Mouse (Mus musculus) heart, embryonic 12.5 days (tissue): ENCODE results near the gene E2f2. TPM values are rescaled to one million over a fixed set of nuclear protein-coding genes. Genes with fewer than 3 reads are reported as not detected.
A peak's percentile ranks its signal among the peaks of the same experiment; 100 is the strongest.

Experiments
- ATAC-seq: fragments of 200-750 bp; cut with Nextera tagmentation; 2 replicates; pipeline ENCODE4 v1.8.0; 2017; ENCODE audit warnings: moderate TSS enrichment, moderate library complexity; ENCODE audit not compliant: insufficient number of reproducible peaks, low FRiP score
- H3K27ac ChIP-seq: fragments of 300-500 bp; sonication (generic); 2 replicates; pipeline ENCODE4 v1.5.1; 2016; ENCODE audit warnings: mild to moderate bottlenecking, moderate library complexity; ENCODE audit not compliant: poor library complexity, severe bottlenecking
- H3K27me3 ChIP-seq: fragments of 300-500 bp; sonication (generic); replicated peaks from 2 replicates; pipeline ENCODE4 v1.6.1; 2016; ENCODE audit warnings: mild to moderate bottlenecking, moderate library complexity
- H3K36me3 ChIP-seq: fragments of 300-500 bp; sonication (generic); 2 replicates; pipeline ENCODE4 v1.6.1; 2016; ENCODE audit warnings: mild to moderate bottlenecking, moderate library complexity
- H3K4me1 ChIP-seq: fragments of 300-500 bp; sonication (generic); replicated peaks from 2 replicates; pipeline ENCODE4 v1.6.1; 2016; ENCODE audit warnings: mild to moderate bottlenecking
- H3K4me2 ChIP-seq: fragments of 300-500 bp; sonication (generic); 2 replicates; pipeline ENCODE4 v1.6.1; 2016; ENCODE audit warnings: mild to moderate bottlenecking, moderate library complexity
- H3K4me3 ChIP-seq: fragments of 300-500 bp; sonication (generic); 2 replicates; pipeline ENCODE4 v1.5.1; 2016; ENCODE audit warnings: mild to moderate bottlenecking
- H3K9ac ChIP-seq: fragments of 300-500 bp; sonication (generic); 2 replicates; pipeline ENCODE4 v1.6.1; 2016; ENCODE audit warnings: mild to moderate bottlenecking, moderate library complexity
- H3K9me3 ChIP-seq: fragments of 300-500 bp; sonication (generic); replicated peaks from 2 replicates; pipeline ENCODE4 v1.6.1; 2016; ENCODE audit warnings: mild to moderate bottlenecking, moderate library complexity
- WGBS: fragments of 180-500 bp; shearing (Covaris S2); methylation state at CpG from one replicate; pipeline ENCODE4 v1.1.7; 2016; 5-methylcytosine and 5-hydroxymethylcytosine counted together
- polyA plus RNA-seq: library from polyadenylated mRNA; unstranded; fragments of >200 nt; fragmentation: Nextera tagmentation; extraction: Ambion mirVana; gene quantifications from 2 replicates; pipeline ENCODE4 v1.2.1, GENCODE M21; 2016

The E2f2 gene
- polyA plus RNA-seq, 1 experiment from 2014 or later: 8.1 TPM

DNA sequence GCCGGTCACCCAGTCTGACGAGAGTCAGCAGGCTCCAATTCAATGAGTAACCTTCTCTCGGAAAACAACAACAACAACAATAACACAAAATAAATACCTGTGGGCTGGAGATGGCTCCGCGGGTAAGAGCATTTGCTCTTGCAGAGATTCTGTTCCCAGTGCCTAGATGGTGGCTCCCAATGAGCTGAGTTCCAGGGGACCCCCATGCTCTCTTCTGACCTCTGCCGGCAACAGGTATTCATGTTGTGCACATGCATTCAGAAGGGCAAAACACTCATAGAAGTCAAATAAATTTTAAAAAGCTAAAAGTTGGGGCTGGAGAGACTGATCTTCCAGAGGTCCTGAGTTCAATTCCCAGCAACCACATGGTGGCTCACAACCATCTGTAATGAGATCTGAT is 13.7 kb upstream of the E2f2 start:
- 72% methylated on average over 6 of the region's 6 CpGs for WGBS
- H3K9ac ChIP-seq: no peak overlapping the region
- H3K4me1 ChIP-seq: peaks cover 9% of the 10 kb centered on the region
- no peaks in the 10 kb centered on the region for H3K36me3 ChIP-seq
- H3K9me3 ChIP-seq: no peaks in the 10 kb centered on the region
- no peak for ATAC-seq
- no peak overlapping the region for H3K27ac ChIP-seq
- no peaks in the 10 kb centered on the region for H3K27me3 ChIP-seq
- no peak overlapping the region for H3K4me2 ChIP-seq
- H3K4me3 ChIP-seq: no peak overlapping the region

DNA sequence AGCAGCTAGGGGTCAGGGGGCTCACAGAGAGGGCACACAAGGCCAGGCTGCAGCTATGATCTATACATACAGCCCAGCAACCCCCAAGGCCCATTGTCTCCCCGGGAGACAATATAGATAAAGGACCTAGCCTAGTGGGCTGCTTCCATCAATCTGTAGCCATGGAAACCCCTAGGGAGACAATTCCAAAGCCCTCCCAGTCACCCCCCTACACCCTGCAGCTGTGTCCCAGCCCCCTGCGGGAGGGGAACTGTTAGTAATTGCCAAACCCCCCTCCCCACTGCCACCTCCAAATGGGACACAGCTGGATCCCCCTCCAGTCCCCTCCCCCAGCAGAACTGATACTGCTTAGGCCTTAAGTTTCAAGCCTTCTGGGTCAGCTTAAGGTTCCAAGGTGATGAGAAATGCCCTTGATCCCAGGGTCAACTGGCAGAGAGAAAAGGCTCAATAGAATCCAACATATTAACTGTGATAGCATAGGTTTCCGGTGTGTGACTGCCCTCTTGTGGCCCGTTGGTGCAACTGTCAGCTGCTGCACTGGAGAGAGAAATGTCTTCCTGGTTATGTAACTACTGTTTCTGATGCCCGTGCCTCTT is 12.3 kb upstream of the E2f2 start:
- ATAC-seq: 0 out of 2 replicates have a peak, but pooled peaks have one; percentile 20
- no peak overlapping the region for H3K9ac ChIP-seq
- whole genome bisulfite sequencing: 10% methylated on average over 5 of the region's 5 CpGs
- no peaks in the 10 kb centered on the region for H3K27me3 ChIP-seq
- H3K4me3 ChIP-seq: no peak overlapping the region
- H3K4me1 ChIP-seq: peaks cover 9% of the 10 kb centered on the region
- no peaks in the 10 kb centered on the region for H3K9me3 ChIP-seq
- no peaks in the 10 kb centered on the region for H3K36me3 ChIP-seq
- no peak overlapping the region for H3K27ac ChIP-seq
- no peak overlapping the region for H3K4me2 ChIP-seq

DNA sequence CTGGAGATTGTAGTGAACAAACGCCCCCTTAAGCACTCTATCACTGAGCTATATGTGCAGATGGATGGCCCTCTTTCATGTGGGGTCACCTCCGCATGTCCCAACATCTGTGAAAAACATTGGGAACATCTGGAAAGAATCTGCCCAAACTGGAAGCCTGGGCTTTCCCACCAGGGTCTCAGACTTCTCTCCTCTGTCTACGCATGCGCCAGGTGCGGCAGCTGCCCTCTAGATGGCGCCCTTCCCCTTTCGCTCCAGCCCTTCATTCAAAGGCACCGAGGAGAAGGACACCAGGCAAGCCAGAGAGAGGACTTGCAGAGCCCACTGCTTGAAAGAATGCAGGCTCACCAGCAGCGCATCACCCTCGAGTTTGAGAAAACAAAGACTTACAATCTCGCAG is 8.7 kb upstream of the E2f2 start:
- ATAC-seq: peak; percentile 62; the same call in 1 of the 2 replicates
- WGBS: under 1% methylated on average over 11 of the region's 11 CpGs
- Histone ChIP-seq H3K36me3 (no peaks in the 10 kb centered on the region), H3K27ac (no peak overlapping the region), H3K9me3 (no peaks in the 10 kb centered on the region), H3K9ac (no peak overlapping the region), H3K4me3 (no peak overlapping the region), H3K4me1 (peaks cover 9% of the 10 kb centered on the region), H3K4me2 (0 out of 2 replicates have a peak overlapping the region, but pooled peaks have one; percentile 5), H3K27me3 (no peaks in the 10 kb centered on the region)

DNA sequence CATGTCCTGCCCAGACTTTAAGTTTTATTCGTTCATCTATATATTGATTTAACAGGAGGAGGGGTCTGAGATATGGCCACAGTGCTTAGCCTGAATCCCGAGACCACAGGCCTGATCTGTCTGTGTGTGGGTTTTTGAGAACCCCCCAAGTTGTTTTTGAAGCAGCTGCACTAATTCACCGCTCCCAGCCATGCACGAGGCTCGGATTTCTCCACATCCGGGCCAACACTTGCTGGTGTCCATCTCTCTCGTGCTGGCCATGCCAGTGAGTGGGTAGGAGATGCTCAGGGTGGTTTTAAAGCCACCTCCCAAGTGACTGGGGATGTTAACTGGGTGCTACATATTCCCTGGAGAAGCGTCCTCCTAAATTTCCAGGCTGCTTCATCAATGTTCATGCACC is 7.2 kb upstream of the E2f2 start:
- WGBS: 84% methylated on average over 8 of the region's 8 CpGs
- ATAC-seq: no peak
- no peaks in the 10 kb centered on the region for H3K27me3 ChIP-seq
- no peak overlapping the region for H3K4me2 ChIP-seq
- H3K9ac ChIP-seq: no peak overlapping the region
- no peaks in the 10 kb centered on the region for H3K36me3 ChIP-seq
- H3K9me3 ChIP-seq: no peaks in the 10 kb centered on the region
- peaks cover 5% of the 10 kb centered on the region for H3K4me1 ChIP-seq
- no peak overlapping the region for H3K27ac ChIP-seq
- H3K4me3 ChIP-seq: no peak overlapping the region

DNA sequence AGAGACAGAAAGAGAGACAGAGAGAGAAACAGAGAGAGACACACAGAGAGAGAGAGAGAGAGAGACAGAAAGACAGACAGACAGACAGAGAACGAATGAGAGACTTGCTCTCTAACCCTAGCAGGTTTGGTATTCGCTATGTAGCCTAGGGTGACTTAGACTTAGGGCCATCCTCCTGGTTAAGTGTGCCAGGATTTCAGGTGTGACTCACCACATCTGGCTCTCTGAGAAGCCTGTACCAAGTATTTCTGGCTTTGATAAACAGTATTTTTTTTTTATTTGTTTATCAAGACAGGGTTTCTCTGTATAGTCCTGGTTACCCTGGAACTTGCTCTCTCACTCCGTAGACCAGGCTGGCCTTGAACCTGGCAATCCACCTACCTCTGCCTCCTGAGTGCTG is 4.5 kb upstream of the E2f2 start:
- no peak for ATAC-seq
- H3K4me2 ChIP-seq: no peak overlapping the region
- H3K4me1 ChIP-seq: no peaks in the 10 kb centered on the region
- no peaks in the 10 kb centered on the region for H3K9me3 ChIP-seq
- 75% methylated on average over 3 of the region's 3 CpGs for WGBS
- no peak overlapping the region for H3K4me3 ChIP-seq
- no peak overlapping the region for H3K27ac ChIP-seq
- no peaks in the 10 kb centered on the region for H3K36me3 ChIP-seq
- H3K9ac ChIP-seq: no peak overlapping the region
- H3K27me3 ChIP-seq: no peaks in the 10 kb centered on the region

DNA sequence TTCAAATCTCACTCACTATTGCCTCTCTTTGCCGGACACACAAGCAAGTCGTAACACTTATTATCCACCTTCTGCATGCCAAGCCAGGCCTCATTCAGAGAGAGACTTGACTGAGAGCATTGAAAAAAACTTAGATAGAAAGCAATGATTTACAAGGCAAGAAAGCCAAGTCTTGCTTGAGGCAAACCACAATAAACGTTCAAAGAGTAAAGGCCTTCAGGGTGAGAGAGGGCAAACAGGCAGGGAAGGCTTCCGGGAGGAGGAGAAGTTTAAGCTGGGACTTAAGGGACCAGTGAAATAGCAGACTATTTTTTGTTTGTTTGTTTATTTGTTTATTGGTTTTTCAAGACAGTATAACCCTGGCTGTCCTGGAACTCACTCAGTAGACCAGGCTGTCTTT is 1.8 kb upstream of the E2f2 start:
- Histone ChIP-seq H3K27me3 (no peaks in the 10 kb centered on the region), H3K4me1 (peaks cover 26% of the 10 kb centered on the region), H3K4me3 (no peak overlapping the region), H3K36me3 (no peaks in the 10 kb centered on the region), H3K9ac (no peak overlapping the region), H3K4me2 (no peak overlapping the region), H3K27ac (no peak overlapping the region), H3K9me3 (no peaks in the 10 kb centered on the region)
- 87% methylated on average over 4 of the region's 4 CpGs for WGBS
- no peak for ATAC-seq

DNA sequence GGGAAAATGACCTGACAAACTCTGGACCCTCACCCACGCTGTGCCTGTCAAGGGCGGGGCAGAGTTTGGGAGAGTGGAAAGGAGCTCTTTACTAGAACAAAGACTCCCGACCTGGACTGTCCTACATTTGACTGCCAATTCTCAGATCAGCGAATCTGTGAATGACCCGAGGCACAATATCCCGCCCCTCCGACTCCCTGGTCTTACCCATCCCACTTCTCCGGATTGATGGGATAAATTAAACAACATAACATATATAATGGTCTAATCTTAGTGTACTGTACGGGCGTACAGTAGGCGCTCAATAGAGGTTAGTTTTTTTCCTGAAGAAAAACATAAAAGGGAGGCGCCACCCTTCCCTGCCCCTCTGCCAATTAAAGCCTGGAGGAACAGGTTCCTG is 739 bp upstream of the E2f2 start:
- no peaks in the 10 kb centered on the region for H3K9me3 ChIP-seq
- H3K4me3 ChIP-seq: peak overlapping the region; percentile 78
- H3K4me2 ChIP-seq: peak overlapping the region; percentile 99
- no peaks in the 10 kb centered on the region for H3K27me3 ChIP-seq
- WGBS: 28% methylated on average over 12 of the region's 12 CpGs
- H3K36me3 ChIP-seq: no peaks in the 10 kb centered on the region
- H3K27ac ChIP-seq: no peak overlapping the region
- peak overlapping the region; percentile 78; the same call in 1 of the 2 replicates for H3K9ac ChIP-seq
- ATAC-seq: no peak
- peaks cover 35% of the 10 kb centered on the region for H3K4me1 ChIP-seq

DNA sequence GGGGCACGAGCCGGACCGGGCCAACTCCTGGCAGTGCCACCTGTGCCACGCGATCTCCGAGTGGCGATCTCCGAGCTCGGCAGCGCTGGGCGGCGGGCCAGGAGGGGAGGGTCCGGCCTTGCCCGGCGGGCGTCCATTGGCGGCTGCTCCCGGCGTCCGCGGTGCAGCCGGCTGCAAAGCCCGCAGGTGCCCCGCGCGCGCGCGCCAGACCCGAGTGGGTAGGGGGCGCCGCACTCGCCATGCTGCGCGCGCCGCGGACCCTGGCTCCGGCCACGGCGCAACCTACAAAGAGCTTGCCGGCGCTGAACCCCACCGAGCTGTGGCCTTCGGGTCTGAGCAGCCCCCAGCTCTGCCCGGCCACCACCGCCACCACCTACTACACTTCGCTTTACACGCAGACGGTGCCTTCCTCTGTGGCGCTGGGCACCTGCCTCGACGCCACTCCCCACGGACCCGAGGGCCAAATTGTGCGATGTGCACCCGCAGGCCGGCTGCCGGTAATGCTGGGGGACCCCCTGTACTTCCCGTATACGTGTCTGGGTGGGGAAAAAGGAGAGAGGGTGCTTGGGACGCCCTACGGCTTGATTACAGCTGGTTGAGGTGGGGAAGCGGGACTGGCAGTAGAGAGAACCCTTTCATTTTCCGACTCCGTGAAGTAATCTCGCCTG is 482 bp downstream of the E2f2 start:
- Histone ChIP-seq H3K36me3 (no peaks in the 10 kb centered on the region), H3K4me1 (peaks cover 47% of the 10 kb centered on the region), H3K9me3 (no peaks in the 10 kb centered on the region), H3K4me2 (peak overlapping the region; percentile 99), H3K27ac (peak overlapping the region; percentile 63), H3K9ac (peak overlapping the region; percentile 91), H3K27me3 (no peaks in the 10 kb centered on the region), H3K4me3 (peak overlapping the region; percentile 78)
- WGBS: under 1% methylated on average over 64 of the region's 67 CpGs
- peak; percentile 37 for ATAC-seq

DNA sequence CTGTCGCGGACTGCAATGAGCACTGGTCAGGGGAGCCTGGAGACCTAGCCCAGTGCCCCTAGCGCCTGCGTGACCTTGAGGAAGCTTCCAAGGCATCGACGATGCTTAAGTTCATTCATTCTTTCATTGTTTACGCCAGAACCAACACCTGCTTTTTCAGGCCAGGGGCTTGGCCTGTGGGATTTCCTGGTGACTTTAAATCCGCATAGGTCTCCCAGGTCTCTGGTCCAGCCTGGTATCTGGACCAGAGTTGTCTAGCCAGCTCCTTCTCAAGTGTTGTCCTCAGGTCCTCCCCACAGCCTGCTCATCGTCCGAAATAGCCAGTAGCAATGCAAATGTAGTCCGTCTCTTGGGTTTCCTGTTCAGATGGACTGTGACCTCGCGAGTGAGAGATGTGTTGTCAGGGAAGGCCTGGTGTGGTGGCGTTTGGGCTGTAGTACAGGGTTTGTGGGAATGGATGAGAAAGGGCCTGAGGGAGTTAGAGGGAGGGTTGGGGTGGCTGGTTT is 1.1 kb downstream of the E2f2 start:
- H3K9ac ChIP-seq: peak overlapping the region; percentile 91
- H3K27ac ChIP-seq: peak overlapping the region; percentile 63
- 7% methylated on average over 14 of the region's 14 CpGs for WGBS
- no peak for ATAC-seq
- H3K4me3 ChIP-seq: peak overlapping the region; percentile 78
- H3K27me3 ChIP-seq: no peaks in the 10 kb centered on the region
- peak overlapping the region; percentile 99 for H3K4me2 ChIP-seq
- no peaks in the 10 kb centered on the region for H3K9me3 ChIP-seq
- no peaks in the 10 kb centered on the region for H3K36me3 ChIP-seq
- peaks cover 53% of the 10 kb centered on the region for H3K4me1 ChIP-seq

DNA sequence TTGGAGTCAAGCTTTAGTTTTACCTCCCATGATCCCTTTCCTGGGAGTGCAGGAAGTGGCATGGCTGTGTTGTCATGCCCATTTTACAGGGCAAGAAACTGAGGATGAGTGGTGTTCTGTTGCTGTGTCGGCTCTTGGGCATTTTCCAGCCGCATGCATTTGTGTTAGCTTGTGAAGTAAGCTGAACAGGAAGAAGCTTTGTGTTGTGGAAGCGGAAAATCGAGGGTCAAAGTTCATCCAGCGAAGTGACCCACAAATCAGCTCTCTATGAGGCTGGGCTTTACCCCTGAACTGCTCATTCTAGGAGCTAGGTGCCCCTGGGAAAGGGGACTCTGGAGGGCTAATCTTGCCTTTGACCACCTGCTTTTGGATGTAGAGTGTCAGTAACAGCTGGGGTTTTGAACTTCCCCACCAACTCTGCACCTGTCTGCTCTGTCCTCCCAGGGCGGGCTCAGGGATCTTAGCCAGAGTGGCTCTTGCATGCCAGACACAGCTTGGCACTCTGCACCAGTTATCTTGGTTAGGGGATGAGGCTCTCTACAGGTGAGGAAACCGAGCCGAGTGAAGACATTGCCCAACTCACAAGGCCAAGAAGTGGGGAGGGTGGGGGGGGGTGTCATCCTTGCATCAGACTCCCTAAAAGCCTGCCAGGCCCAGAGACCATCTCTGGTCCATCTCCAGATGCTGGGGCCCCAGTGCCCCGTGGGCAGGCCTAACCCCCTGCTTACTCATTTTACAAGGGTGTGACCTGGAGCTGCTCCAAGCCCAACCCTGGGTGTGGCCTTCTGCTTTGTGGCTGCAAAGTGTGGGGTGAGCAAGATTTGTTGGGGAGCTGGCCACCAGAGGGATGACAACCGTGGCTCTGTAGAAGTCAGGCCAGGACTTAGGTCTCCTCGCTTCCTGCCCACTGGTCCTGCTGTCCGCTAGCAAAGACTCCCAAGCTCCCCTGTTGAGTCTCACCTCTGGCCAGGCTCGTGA is 2.3 kb downstream of the E2f2 start:
- Histone ChIP-seq H3K27ac (peak overlapping the region; percentile 25; the same call in 1 of the 2 replicates), H3K27me3 (no peaks in the 10 kb centered on the region), H3K36me3 (no peaks in the 10 kb centered on the region), H3K4me1 (peaks cover 56% of the 10 kb centered on the region), H3K9ac (peak overlapping the region; percentile 27; the same call in 1 of the 2 replicates), H3K4me2 (peak overlapping the region; percentile 99), H3K9me3 (no peaks in the 10 kb centered on the region), H3K4me3 (peak overlapping the region; percentile 78)
- ATAC-seq: peak; percentile 77
- 70% methylated on average over 13 of the region's 13 CpGs for WGBS
